Mouse (Mus musculus): ENCODE data around the gene Irf4. TPM values are rescaled to one million over a fixed set of nuclear protein-coding genes. Genes with fewer than 3 reads are reported as not detected.

Gene Irf4
- 0.01 TPM for polyA plus RNA-seq (2012; fragmentation: generic; extraction: Trizol)

DNA sequence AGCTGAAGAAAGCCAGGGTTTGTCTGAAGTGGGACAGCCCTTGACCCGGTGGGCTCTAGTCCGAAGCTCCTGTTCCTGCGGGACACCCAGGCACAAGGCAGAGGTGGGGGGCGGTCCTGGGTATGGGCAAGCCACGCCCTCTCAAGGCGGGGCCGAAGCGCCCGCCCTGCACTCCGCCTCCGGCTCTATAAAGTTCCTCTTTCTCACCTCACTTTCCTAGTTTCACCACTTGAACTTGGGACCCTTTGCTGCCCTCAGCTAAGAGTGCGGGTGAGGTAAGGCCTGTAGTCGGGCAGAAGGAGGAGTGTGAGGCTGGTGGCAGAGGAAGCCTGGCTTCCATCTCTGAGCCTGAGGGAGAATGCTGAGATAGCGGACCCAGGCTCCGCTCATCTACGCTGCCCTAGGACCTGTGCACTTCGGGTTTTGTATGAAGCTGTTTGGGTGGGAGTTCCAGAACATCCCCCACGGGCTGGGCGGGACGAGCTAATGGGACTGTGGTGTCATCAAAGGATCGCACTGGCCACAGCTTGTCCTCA, at the start of gene Irf4:
Gene Irf4 (plus strand): TSS at position 206 of the 536 bp plus-strand sequence.
- peak within 1 kb of the TSS; percentile 65 for H3K4me2 ChIP-seq (ENCODE audit: low read depth)
- H3K27me3 ChIP-seq (ENCODE audit: control insufficient read depth, insufficient read depth, insufficient read length), result peaks cover 45% of the 10 kb centered on the region
- no peak within 1 kb of the TSS for H3ac ChIP-seq (ENCODE audit: control insufficient read depth, insufficient read length)
- H3K4me3 ChIP-seq, result no peak within 1 kb of the TSS
- H3K36me3 ChIP-seq (ENCODE audit: control insufficient read depth, insufficient read depth), result no peaks in the 10 kb centered on the region
- no peaks in the 10 kb centered on the region for H3K79me2 ChIP-seq (ENCODE audit: control insufficient read depth, insufficient read depth)
- no peak for TF ChIP-seq TCF12 (IDR thresholded peaks at IDR 0.05; ENCODE audit: insufficient read depth, poor library complexity, severe bottlenecking)
- TF ChIP-seq POLR2A (IDR thresholded peaks at IDR 0.05; ENCODE audit: insufficient read length, low read depth), result no peak
- TF ChIP-seq MYOG (IDR thresholded peaks at IDR 0.05; ENCODE audit: control insufficient read depth in 1 of 3, insufficient read depth in 1 of 3, insufficient read length in 2 of 3, low read depth in 2 of 3), result no peak
- TF ChIP-seq USF1 (IDR thresholded peaks at IDR 0.05; ENCODE audit: low read depth), result no peak
- TF ChIP-seq TCF3 (IDR thresholded peaks at IDR 0.05; ENCODE audit: insufficient read length, low read depth), result no peak

DNA sequence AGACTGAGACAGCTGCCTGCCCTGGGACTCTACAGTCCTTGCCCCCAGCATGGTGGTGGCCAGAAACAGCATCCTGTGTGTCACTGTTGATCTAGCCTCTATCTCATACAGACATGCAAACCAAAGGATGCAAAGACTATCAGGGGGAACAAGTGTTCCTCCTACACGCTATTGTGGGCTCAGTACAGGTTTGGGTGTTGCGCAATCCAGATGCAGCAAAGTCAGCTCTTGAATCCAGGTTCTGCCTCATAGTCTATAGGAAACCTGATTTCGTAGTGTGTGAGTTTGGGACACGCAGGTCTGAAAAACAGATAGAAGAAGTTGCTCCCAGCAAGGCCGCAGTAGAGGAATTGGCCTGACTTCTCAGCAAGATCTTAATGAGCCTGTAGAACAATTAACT, 46.3 kb upstream of the Irf4 start:
- peak; percentile 67 for TF ChIP-seq CEBPB (IDR thresholded peaks at IDR 0.05; ENCODE audit: insufficient read depth, poor library complexity, severe bottlenecking)
- TF ChIP-seq SRF (IDR thresholded peaks at IDR 0.05; ENCODE audit: control insufficient read depth, insufficient read length, low read depth), result no peak
- no peak overlapping the region for H3K4me2 ChIP-seq (ENCODE audit: low read depth)
- H3K36me3 ChIP-seq (ENCODE audit: control insufficient read depth, insufficient read depth), result no peaks in the 10 kb centered on the region
- H3K4me3 ChIP-seq, result no peak overlapping the region
- H3K27me3 ChIP-seq (ENCODE audit: control insufficient read depth, insufficient read depth, insufficient read length), result no peaks in the 10 kb centered on the region
- H3K79me2 ChIP-seq (ENCODE audit: control insufficient read depth, insufficient read depth), result no peaks in the 10 kb centered on the region
- no peak overlapping the region for H3ac ChIP-seq (ENCODE audit: control insufficient read depth, insufficient read length)

DNA sequence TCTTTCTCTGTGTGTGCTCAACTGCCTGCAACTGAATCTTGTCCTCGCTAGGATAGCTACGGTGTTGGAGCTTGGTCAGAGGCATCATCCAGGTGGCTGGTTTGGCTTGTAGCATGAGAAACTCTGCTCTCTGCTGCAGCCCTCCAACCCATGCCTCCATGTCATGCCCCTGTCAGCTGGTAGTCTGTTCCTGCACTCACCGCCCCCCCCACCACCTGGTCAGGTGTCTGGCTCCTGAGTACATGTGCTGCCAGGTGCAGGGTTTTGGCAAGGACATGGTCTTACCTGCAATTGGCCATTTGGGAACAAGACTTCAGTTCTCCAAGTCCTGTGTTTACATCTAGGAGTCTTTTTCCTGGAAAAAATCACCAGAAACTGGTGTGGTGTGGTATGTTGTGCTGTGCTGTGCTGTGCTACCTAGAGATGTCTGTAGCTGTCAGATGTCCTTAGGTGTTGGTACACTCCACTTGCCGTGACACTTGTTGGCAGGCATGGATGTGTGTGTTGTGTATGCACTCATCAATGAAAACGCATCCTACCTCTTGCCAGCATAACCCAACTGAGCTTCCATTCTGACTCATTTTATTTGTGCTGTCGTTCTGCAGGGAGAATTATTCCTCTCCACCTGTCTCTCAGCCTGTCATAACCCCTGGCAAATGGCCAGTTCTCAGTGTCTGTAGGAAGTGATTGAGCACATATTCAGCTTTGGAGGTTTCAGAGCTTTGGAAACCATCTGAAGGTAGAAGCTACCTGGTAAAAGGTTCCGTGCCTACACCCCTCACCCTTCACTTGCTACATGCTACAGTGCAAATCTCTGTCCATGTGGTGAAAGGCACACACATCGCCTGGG, 44.6 kb upstream of the Irf4 start:
- H3K4me2 ChIP-seq (ENCODE audit: low read depth), result no peak overlapping the region
- no peaks in the 10 kb centered on the region for H3K27me3 ChIP-seq (ENCODE audit: control insufficient read depth, insufficient read depth, insufficient read length)
- TF ChIP-seq POLR2AphosphoS2 (IDR thresholded peaks at IDR 0.05; ENCODE audit: insufficient read length, low read depth), result no peak
- peak in 1 of 3 experiments; percentile 18 for TF ChIP-seq MYOD1 (IDR thresholded peaks at IDR 0.05; ENCODE audit: control insufficient read depth in 1 of 3, insufficient read length in 2 of 3, low read depth in 2 of 3)
- no peak overlapping the region for H3ac ChIP-seq (ENCODE audit: control insufficient read depth, insufficient read length)
- H3K4me3 ChIP-seq, result no peak overlapping the region
- no peaks in the 10 kb centered on the region for H3K36me3 ChIP-seq (ENCODE audit: control insufficient read depth, insufficient read depth)
- no peaks in the 10 kb centered on the region for H3K79me2 ChIP-seq (ENCODE audit: control insufficient read depth, insufficient read depth)

DNA sequence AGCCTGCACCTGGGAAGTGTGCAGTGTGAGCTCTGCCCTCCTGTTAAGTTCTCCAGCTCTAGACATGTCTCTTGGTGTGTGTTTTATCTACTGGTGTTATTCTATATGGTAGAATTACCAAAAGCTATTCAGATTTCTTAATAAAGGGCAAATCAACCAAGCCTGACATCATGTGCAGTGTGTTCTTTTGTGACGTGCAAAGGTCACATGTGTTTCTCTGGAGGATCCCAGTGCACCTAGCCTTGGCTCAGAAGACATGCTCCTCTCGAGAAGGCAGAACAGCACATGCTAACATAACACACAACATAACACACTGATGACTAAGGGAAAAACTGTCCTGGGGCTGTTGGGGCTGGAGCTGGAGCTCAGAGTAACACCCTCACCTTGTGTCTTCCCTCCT, 38.0 kb upstream of the Irf4 start:
- Histone ChIP-seq H3K36me3 (ENCODE audit: control insufficient read depth, insufficient read depth) (no peaks in the 10 kb centered on the region), H3K79me2 (ENCODE audit: control insufficient read depth, insufficient read depth) (no peaks in the 10 kb centered on the region), H3K4me2 (ENCODE audit: low read depth) (no peak overlapping the region), H3ac (ENCODE audit: control insufficient read depth, insufficient read length) (no peak overlapping the region), H3K4me3 (no peak overlapping the region), H3K27me3 (ENCODE audit: control insufficient read depth, insufficient read depth, insufficient read length) (no peaks in the 10 kb centered on the region)
- TF ChIP-seq SRF (IDR thresholded peaks at IDR 0.05; ENCODE audit: control insufficient read depth, insufficient read length, low read depth), result no peak
- TF ChIP-seq TCF3 (IDR thresholded peaks at IDR 0.05; ENCODE audit: insufficient read length, low read depth), result no peak
- TF ChIP-seq USF1 (IDR thresholded peaks at IDR 0.05; ENCODE audit: low read depth), result no peak
- TF ChIP-seq E2F4 (IDR thresholded peaks at IDR 0.05; ENCODE audit: insufficient read depth), result no peak
- no peak for TF ChIP-seq POLR2AphosphoS2 (IDR thresholded peaks at IDR 0.05; ENCODE audit: insufficient read length, low read depth)
- TF ChIP-seq TCF12 (IDR thresholded peaks at IDR 0.05; ENCODE audit: insufficient read depth, poor library complexity, severe bottlenecking), result no peak
- TF ChIP-seq MAX (IDR thresholded peaks at IDR 0.05; ENCODE audit: low read depth), result no peak
- TF ChIP-seq MYOD1 (IDR thresholded peaks at IDR 0.05; ENCODE audit: control insufficient read depth in 1 of 3, insufficient read length in 2 of 3, low read depth in 2 of 3), result no peak
- no peak for TF ChIP-seq POLR2A (IDR thresholded peaks at IDR 0.05; ENCODE audit: insufficient read length, low read depth)

DNA sequence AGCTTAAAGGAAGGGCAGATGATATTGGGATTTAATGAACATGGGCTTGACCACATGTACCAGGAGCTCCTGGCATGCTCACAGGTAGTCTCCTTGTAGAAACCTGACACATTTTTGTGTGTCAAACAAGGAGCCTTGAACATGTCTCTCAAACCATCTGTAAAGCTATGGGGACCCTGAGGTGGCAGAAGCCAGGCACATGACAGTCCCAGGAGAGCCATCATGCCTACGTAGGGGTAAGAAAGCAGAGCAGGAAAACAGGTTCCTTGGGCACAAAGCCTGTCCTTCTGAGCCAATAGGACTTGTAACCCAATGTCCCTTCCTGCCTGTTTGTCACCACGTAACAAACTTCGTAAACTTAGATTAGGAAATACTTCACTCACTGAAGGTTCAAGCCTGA, 37.3 kb upstream of the Irf4 start:
- Histone ChIP-seq H3K4me3 (no peak overlapping the region), H3K4me2 (ENCODE audit: low read depth) (no peak overlapping the region), H3ac (ENCODE audit: control insufficient read depth, insufficient read length) (no peak overlapping the region), H3K36me3 (ENCODE audit: control insufficient read depth, insufficient read depth) (no peaks in the 10 kb centered on the region), H3K79me2 (ENCODE audit: control insufficient read depth, insufficient read depth) (no peaks in the 10 kb centered on the region), H3K27me3 (ENCODE audit: control insufficient read depth, insufficient read depth, insufficient read length) (no peaks in the 10 kb centered on the region)
- TF ChIP-seq SRF (IDR thresholded peaks at IDR 0.05; ENCODE audit: control insufficient read depth, insufficient read length, low read depth) (no peak), POLR2A (IDR thresholded peaks at IDR 0.05; ENCODE audit: insufficient read length, low read depth) (no peak), MYOD1 (IDR thresholded peaks at IDR 0.05; ENCODE audit: control insufficient read depth in 1 of 3, insufficient read length in 2 of 3, low read depth in 2 of 3) (no peak), TCF12 (IDR thresholded peaks at IDR 0.05; ENCODE audit: insufficient read depth, poor library complexity, severe bottlenecking) (no peak), E2F4 (IDR thresholded peaks at IDR 0.05; ENCODE audit: insufficient read depth) (no peak)

DNA sequence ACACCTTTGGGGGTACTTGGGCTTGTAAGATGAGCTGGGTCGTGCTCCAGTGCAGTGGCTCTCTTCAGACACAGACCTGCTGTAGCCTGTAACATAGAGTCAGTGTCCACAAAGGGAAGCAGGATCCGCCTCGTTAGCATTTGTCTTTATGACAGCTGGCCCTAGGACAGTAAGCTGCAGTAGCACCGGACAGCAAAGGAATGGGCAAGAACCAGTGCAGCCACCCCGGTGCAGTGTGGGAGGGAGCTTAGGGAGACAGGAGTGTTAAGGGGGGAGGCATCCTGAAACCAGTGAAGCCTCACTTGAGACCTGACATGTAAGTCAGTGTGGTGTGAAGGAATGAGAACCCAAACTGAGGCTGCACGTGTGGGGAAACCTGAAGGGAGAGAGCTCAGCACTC, 36.7 kb upstream of the Irf4 start:
- Histone ChIP-seq H3K4me2 (ENCODE audit: low read depth) (no peak overlapping the region), H3ac (ENCODE audit: control insufficient read depth, insufficient read length) (no peak overlapping the region), H3K4me3 (no peak overlapping the region), H3K27me3 (ENCODE audit: control insufficient read depth, insufficient read depth, insufficient read length) (no peaks in the 10 kb centered on the region), H3K79me2 (ENCODE audit: control insufficient read depth, insufficient read depth) (no peaks in the 10 kb centered on the region), H3K36me3 (ENCODE audit: control insufficient read depth, insufficient read depth) (no peaks in the 10 kb centered on the region)
- TF ChIP-seq REST (IDR thresholded peaks at IDR 0.05; ENCODE audit: insufficient read depth, insufficient read length), result no peak
- no peak for TF ChIP-seq TCF12 (IDR thresholded peaks at IDR 0.05; ENCODE audit: insufficient read depth, poor library complexity, severe bottlenecking)
- no peak for TF ChIP-seq MYOG (IDR thresholded peaks at IDR 0.05; ENCODE audit: control insufficient read depth in 1 of 3, insufficient read depth in 1 of 3, insufficient read length in 2 of 3, low read depth in 2 of 3)
- no peak for TF ChIP-seq E2F4 (IDR thresholded peaks at IDR 0.05; ENCODE audit: insufficient read depth)
- no peak for TF ChIP-seq POLR2AphosphoS2 (IDR thresholded peaks at IDR 0.05; ENCODE audit: insufficient read length, low read depth)
- TF ChIP-seq TCF3 (IDR thresholded peaks at IDR 0.05; ENCODE audit: insufficient read length, low read depth), result no peak
- no peak for TF ChIP-seq MYOD1 (IDR thresholded peaks at IDR 0.05; ENCODE audit: control insufficient read depth in 1 of 3, insufficient read length in 2 of 3, low read depth in 2 of 3)
- TF ChIP-seq MAX (IDR thresholded peaks at IDR 0.05; ENCODE audit: low read depth), result no peak
- TF ChIP-seq USF1 (IDR thresholded peaks at IDR 0.05; ENCODE audit: low read depth), result no peak
- no peak for TF ChIP-seq CEBPB (IDR thresholded peaks at IDR 0.05; ENCODE audit: insufficient read depth, poor library complexity, severe bottlenecking)
- TF ChIP-seq SRF (IDR thresholded peaks at IDR 0.05; ENCODE audit: control insufficient read depth, insufficient read length, low read depth), result no peak
- TF ChIP-seq POLR2A (IDR thresholded peaks at IDR 0.05; ENCODE audit: insufficient read length, low read depth), result no peak
